Mouse (Mus musculus) right cerebral cortex, adult 2 months (tissue): Measurements from ENCODE around the gene Cyfip2.
"Not testable (repeated sequence)": the region's sequence is repeated elsewhere in the genome, so short reads cannot be mapped to it uniquely, and the experiment has no call there.

Source experiments
- DNase-seq, 2 experiments: peaks; one replicate each; pipeline ENCODE4 v3.0.0; 2021 to 2022; ENCODE audit warnings: low spot score in 2 of 2

Cyfip2 gene

DNA sequence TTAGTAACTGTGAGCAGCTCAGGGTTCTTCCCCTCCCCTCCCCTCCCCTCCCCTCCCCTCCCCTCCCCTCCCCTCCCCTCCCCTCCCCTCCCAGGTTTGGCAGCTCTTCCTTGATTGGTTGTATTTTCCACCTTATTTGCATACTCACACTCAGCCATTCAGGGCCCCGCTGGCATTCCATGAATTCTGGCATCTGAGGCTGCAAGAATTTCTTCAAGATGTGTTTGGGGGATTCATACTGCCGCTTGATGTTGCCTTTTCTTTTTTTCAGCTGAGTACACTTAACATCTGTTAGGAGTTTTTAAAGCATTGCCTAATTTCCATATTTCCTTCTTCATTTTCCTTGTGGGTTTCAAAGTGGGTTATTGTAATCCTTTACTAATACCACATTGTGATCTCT lies 124.4 kb downstream of the Cyfip2 start:
- no peak for DNase-seq

DNA sequence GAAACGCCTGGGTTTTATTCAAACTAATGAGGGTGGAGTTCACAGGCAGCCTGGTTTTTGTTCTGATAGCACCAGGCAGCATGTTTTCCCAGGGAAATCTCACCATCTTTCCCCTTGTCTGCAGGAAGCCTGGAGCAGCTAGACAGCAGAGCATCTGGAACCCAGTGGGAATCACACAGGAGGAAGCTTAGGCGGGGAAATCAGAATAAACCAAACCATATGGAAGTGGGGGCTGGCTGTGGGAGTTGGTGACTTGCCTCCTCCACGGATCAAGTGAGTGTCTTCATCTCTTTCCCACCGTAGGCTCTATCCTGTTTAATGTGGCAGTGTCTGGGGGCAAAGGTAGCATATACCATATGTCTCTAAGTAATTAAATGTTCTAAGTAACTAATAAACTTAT lies 127.2 kb downstream of the Cyfip2 start:
- peak; percentile 59 to 70 for DNase-seq

DNA sequence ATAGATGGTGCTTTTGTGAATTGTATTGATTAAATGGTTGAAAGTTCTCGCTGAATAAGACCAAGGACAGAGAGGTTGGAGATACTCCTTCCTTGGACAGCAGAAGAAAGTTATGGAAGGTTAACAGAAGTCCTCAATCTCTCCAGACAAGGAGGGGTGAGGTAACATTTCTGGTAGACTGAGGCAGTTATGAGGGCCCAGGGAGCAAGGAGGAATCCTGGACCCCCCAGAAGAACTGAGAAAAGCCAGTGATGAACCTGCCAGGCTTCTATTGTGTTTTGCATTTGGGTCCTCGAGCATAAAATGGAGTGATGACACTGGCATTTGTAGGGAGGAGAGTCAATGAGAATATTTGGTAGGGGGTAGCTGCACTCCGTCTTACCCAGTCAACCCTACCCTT lies 127.7 kb downstream of the Cyfip2 start:
- no peak for DNase-seq

DNA sequence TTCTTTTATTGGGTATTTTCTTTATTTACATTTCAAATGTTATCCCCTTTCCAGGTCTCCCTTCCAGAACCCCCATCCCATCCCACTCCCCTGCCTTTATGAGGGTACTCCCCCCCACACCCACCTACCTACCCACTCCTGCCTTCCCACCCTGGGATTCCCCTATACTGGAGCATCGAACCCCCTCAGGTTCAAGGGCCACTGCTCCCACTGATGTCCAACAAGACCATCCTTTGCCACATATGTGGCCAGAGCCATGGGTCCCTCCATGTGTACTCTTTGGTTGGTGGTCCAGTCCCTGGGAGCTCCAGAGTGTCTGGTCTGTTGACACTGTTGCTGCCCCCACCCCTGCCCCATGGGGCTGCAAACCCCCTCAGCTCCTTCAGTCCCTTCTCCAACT lies 130.6 kb downstream of the Cyfip2 start:
- DNase-seq, result not testable (repeated sequence)

DNA sequence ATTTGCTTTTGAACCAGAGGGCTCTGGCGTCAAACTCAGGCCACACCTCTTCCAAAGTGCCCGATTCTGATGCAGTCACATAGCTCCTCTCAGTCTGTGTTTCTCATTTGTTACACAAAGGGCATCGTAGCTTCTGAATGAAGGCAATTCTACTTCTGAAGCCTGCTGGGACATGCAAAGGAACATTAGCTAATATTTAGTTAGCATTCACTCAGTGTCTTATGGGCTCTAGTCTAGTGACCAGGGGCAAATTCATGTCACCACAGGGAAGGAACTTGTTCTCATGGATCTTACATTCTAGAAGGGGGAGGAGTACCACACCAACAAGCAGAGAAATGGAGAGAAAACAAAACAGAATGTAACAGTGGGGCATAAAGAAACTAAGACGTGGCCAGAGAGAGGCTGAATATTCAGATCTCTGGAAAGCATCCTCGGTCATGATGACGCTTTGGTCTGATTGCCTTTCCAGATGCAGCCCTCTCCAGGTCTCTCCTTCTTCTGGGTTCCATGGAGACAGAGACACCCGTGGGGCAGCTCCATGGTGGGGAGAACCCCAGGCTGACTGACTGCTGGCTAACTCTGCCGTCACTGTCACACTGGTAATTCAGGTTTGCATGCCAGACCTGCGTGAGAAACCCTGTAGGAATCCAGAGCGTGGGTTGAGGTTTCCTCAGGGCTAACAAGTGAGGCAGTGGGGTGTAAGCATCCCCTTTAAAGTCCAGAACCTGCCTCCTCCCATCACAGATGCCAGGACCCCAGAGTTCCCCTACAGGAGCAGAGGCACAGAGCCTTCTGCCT lies 135.2 kb downstream of the Cyfip2 start:
- DNase-seq, result no peak

DNA sequence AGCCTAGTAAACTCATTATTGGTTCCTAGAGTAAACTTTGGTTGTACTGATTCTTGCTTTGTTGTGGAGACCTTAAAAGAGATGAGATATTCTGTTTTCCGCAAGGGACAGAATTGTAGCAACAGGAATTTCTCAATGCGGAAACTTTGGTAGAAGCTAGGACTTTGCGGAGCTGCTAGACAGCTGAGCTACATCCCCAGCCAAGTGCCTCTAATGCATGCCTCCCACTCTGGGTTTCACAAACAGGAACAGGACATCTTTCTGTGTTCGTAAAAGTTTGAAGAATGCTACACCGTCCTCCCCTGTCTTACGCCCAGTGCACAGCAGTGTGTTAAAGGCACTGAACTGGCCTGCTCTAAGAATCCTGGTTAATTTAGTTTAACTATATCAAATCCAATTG lies 136.5 kb downstream of the Cyfip2 start:
- DNase-seq, result no peak

DNA sequence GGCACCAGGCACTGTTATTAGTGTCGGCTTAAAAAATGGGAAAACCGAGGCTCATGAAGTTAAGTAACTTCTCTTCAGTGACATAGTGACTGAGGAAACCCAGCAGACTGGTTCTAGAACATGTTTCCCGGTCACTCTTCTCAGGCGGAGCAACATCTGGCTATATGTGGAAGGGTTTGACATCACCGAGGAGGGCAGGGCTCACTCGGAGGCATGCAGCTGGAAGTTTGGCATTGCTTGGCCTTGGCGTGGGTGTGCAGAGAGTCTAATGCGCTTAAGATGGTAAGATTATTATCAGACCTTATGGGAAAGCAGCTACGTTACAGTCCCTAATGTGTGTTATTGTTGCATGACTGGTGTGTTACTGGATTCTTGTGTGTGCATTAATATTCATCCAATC lies 140.5 kb downstream of the Cyfip2 start:
- DNase-seq, result no peak

DNA sequence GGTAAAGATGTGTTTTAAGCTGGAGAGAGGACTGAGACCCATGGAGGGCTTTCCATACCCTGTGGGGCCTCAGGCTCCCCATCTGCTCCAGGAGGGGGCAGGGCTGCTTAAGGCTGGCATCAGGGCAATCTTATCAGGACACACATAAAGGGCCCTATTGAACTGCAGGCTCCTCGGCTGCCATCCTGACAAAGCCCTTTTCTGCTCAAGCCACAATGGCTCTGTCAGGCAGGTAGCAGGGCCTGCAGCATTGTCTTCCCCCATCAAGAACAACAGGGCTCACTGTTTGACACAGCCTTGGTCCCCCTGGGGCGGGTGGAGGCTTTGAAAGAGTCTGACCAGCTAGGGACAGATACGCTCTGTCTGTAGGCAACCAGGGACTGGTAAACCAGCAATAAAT lies 142.8 kb downstream of the Cyfip2 start:
- no peak for DNase-seq

DNA sequence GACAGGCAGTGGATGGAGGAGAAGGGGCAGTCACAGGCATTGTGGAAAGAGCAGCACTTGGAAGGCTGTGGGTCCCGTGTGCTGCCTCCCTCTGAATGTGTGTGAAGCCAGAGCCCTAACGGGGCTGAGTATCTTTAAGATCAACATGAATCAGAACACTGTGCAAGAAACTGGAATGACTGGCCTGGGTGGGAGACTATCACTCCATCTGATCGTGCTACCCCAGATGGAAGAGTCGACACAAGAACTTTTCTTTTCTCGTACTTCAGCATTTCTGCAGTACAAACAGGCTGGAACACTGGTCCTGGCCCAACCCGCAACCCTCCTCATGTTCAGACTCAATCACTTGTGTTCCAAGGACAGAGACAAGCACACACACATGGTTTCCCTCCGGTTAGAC lies 144.2 kb downstream of the Cyfip2 start:
- no peak for DNase-seq

DNA sequence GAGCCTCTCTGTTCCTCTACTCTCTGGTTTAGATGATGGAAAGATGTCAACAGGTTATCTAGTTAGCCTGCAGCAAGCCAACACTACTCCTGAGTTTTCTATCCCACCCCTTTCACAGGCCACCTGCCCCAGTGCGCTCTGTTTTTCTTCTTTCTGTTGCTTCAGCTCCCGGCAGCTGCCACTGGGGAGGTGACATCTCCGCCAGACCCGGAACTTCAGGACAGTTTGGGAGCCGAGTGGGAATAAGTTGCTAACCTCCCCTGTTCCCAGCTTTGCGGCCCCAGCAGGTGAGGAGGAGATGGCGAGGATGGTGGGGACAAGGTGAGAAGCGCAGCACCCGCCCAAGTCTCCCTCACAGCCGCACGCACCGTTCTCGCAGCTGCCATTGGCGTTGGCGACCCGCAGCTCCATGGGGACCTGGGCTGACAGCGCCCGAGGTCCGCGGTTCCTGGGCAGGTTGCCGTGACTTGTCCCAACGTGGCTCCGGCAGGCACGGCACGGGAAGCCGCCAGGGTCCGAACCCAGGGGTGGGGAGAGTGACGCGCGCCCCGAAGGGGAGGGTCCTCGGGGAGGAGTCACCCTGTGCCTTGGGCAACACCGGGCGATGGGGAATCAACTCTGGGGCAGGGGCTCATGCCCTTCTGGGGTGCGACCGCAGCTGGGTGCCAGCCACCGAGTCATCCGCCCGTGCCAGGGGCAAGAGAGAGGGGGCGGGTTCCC lies 146.6 kb downstream of the Cyfip2 start, which contains the start of gene Nipal4:
Gene Nipal4 (minus strand): TSS at position 643 of the 720 bp plus-strand sequence.
- DNase-seq, result no peak

DNA sequence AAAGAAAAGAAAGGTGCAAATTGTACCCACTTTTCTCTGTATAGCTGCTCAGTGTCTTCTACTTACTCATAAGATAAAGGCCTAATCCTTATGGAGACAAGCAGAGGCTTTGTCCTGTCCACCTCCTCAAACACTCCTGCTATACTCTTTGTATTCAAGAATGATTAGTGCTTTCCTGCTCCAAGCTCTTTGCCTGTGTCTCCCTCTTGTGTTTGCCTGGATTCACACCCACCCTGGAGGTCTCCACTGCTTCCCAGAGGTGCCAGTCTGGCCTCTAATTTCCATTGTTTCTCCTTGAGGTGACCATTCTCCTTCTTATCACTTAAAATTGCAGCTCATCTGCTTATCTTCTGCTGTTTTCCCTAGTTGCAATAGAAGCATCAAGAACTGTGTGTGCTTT lies 155.2 kb downstream of the Cyfip2 start:
- DNase-seq, result no peak

DNA sequence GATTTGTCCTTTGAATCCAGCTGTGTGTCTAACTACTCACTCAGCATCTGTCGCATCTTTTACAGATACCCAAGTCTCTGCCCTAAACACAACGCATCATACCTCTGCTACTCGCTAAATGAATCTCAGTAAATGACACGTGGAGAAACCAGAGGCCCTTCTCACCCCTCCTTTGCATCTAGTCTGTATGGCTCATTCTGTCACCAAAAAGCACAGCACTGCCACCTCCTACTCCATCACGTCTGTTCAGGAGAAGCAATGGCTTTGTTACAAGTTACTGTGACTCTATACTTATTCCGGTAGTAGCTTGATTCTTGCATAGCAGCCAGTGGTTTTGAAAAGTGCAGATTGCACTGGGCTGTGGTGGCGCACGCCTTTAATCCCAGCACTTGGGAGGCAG lies 155.7 kb downstream of the Cyfip2 start:
- DNase-seq, result peak; percentile 40 to 41

DNA sequence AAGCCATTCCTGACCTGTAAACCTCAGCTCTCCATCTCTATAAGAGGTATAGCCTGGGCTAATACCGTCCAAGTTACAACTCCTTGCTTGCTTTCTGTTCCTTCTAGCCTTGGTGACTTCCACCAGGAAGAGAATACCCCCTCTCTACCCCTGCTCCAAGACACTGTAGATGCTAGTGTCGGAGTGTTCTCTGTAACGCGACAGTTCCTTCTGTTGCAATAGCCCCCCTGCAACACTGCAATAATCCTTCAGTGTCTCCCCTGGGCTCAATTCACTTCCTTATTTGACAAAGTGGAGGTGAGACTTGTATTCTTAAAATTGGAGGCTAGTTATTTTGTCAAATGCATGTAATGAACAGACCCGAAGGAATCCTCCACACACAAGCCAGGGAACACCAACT lies 166.0 kb downstream of the Cyfip2 start:
- no peak for DNase-seq

DNA sequence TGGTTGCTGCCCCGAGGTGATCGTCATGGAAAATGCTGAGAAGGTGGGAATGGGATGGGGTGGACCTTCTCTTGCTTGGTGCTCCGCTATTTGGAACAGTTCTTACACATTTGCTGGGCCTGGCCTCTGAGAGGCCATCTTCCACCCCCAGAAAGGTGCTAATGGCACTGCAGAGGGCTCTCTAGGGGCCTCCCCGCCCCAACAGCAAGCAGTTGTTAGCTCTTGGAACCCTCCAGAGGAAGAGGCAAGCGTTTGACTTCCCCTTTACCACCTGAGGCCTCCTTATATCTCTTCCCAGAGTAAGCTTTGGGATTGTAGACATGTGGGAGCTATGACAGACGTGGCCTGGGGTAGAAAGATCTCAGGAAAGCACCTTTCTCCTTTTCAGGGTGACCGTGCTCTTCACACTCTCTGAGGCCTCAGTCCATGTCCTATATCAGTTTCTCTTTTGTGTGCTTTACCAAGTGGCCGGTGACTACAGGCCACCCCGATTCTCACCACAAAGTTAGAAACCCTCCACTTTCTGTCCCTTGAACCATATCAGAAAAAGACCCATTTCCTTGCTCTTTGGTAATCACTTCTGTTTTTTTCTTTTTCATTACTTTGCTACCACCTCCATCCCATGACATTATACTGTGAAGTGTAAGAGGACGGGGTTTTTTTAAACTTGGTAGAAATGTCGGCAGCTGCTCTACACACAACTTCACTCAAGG lies 167.3 kb downstream of the Cyfip2 start:
- no peak for DNase-seq
